Mouse (Mus musculus): ENCODE data around the gene Gtf3c1. TPM values are rescaled to one million over a fixed set of nuclear protein-coding genes. Genes with fewer than 3 reads are reported as not detected.

Gene Gtf3c1
- polyA plus RNA-seq, 1 experiment from 2014 or later, result 36.2 TPM

- no peak for DNase-seq (ENCODE audit: low spot score)
- Histone ChIP-seq H3K9me3 (no peaks in the 10 kb centered on the region), H3K4me3 (no peak overlapping the region), H3K27me3 (ENCODE audit: insufficient read depth, poor library complexity, severe bottlenecking) (no peaks in the 10 kb centered on the region), H3K4me1 (peaks cover 34% of the 10 kb centered on the region), H3K36me3 (no peaks in the 10 kb centered on the region), H3K27ac (no peak overlapping the region)
- WGBS, result 72% methylated on average over 3 of the region's 3 CpGs
Observed at GRCm38 (mm10) chr7:125630989-125631388, 76.6 kb downstream of the Gtf3c1 start.

- peaks cover 30% of the 10 kb centered on the region for H3K4me1 ChIP-seq
- H3K27ac ChIP-seq, result 0 out of 2 replicates have a peak overlapping the region, but pooled peaks have one; percentile 12
- WGBS, result 58% methylated on average over 4 of the region's 4 CpGs
- no peaks in the 10 kb centered on the region for H3K9me3 ChIP-seq
- DNase-seq (ENCODE audit: low spot score), result no peak
- no peaks in the 10 kb centered on the region for H3K27me3 ChIP-seq (ENCODE audit: insufficient read depth, poor library complexity, severe bottlenecking)
- H3K4me3 ChIP-seq, result no peak overlapping the region
- H3K36me3 ChIP-seq, result no peaks in the 10 kb centered on the region
Observed at GRCm38 (mm10) chr7:125630317-125630716, 77.3 kb downstream of the Gtf3c1 start.

- no peaks in the 10 kb centered on the region for H3K36me3 ChIP-seq
- WGBS, result 65% methylated on average over 7 of the region's 7 CpGs
- DNase-seq (ENCODE audit: low spot score), result no peak
Observed at GRCm38 (mm10) chr7:125625829-125626228, 81.8 kb downstream of the Gtf3c1 start.

GRCm38 (mm10) chr7:125625219-125625618 is 82.4 kb downstream of the Gtf3c1 start:
- WGBS, result 66% methylated on average over 4 of the region's 4 CpGs
- no peak for DNase-seq (ENCODE audit: low spot score)
- Histone ChIP-seq H3K27me3 (ENCODE audit: insufficient read depth, poor library complexity, severe bottlenecking) (no peaks in the 10 kb centered on the region), H3K36me3 (no peaks in the 10 kb centered on the region), H3K4me3 (no peak overlapping the region), H3K9me3 (no peaks in the 10 kb centered on the region), H3K4me1 (peaks cover 19% of the 10 kb centered on the region), H3K27ac (0 out of 2 replicates have a peak overlapping the region, but pooled peaks have one; percentile 50)

More at GRCm38 (mm10) chr7:125625829-125626228, 81.8 kb downstream of the Gtf3c1 start:
- H3K27me3 ChIP-seq (ENCODE audit: insufficient read depth, poor library complexity, severe bottlenecking), result no peaks in the 10 kb centered on the region
- no peak overlapping the region for H3K4me3 ChIP-seq
- no peaks in the 10 kb centered on the region for H3K9me3 ChIP-seq
- H3K27ac ChIP-seq, result no peak overlapping the region
- peaks cover 21% of the 10 kb centered on the region for H3K4me1 ChIP-seq

- DNase-seq (ENCODE audit: low spot score), result no peak
- Histone ChIP-seq H3K4me1 (peaks cover 17% of the 10 kb centered on the region), H3K36me3 (no peaks in the 10 kb centered on the region), H3K27me3 (ENCODE audit: insufficient read depth, poor library complexity, severe bottlenecking) (no peaks in the 10 kb centered on the region), H3K9me3 (no peaks in the 10 kb centered on the region), H3K27ac (no peak overlapping the region), H3K4me3 (no peak overlapping the region)
- WGBS, result 56% methylated on average over 7 of the region's 7 CpGs
Observed at GRCm38 (mm10) chr7:125622741-125623685, 84.6 kb downstream of the Gtf3c1 start.

GRCm38 (mm10) chr7:125620077-125620476 is 87.5 kb downstream of the Gtf3c1 start:
- Histone ChIP-seq H3K27ac (no peak overlapping the region), H3K4me1 (peaks cover 7% of the 10 kb centered on the region), H3K4me3 (no peak overlapping the region), H3K27me3 (ENCODE audit: insufficient read depth, poor library complexity, severe bottlenecking) (no peaks in the 10 kb centered on the region), H3K36me3 (no peaks in the 10 kb centered on the region), H3K9me3 (no peaks in the 10 kb centered on the region)
- WGBS, result 72% methylated on average over 4 of the region's 4 CpGs
- DNase-seq (ENCODE audit: low spot score), result no peak

- Histone ChIP-seq H3K4me1 (no peaks in the 10 kb centered on the region), H3K4me3 (no peak overlapping the region), H3K36me3 (no peaks in the 10 kb centered on the region), H3K27me3 (ENCODE audit: insufficient read depth, poor library complexity, severe bottlenecking) (no peaks in the 10 kb centered on the region), H3K27ac (no peak overlapping the region), H3K9me3 (no peaks in the 10 kb centered on the region)
- WGBS, result 78% methylated on average over 7 of the region's 7 CpGs
- DNase-seq (ENCODE audit: low spot score), result no peak
Observed at GRCm38 (mm10) chr7:125618016-125618415, 89.6 kb downstream of the Gtf3c1 start.

GRCm38 (mm10) chr7:125615453-125615852 is 92.1 kb downstream of the Gtf3c1 start:
- H3K36me3 ChIP-seq, result no peaks in the 10 kb centered on the region
- no peaks in the 10 kb centered on the region for H3K27me3 ChIP-seq (ENCODE audit: insufficient read depth, poor library complexity, severe bottlenecking)
- peak; percentile 63 for DNase-seq (ENCODE audit: low spot score)
- 88% methylated on average over 7 of the region's 7 CpGs for WGBS
- no peak overlapping the region for H3K4me3 ChIP-seq
- no peaks in the 10 kb centered on the region for H3K4me1 ChIP-seq
- no peak overlapping the region for H3K27ac ChIP-seq
- H3K9me3 ChIP-seq, result no peaks in the 10 kb centered on the region

GRCm38 (mm10) chr7:125613579-125613978 is 94.0 kb downstream of the Gtf3c1 start:
- no peak overlapping the region for H3K27ac ChIP-seq
- H3K9me3 ChIP-seq, result no peaks in the 10 kb centered on the region
- 79% methylated on average over 5 of the region's 5 CpGs for WGBS
- H3K4me1 ChIP-seq, result no peaks in the 10 kb centered on the region
- no peaks in the 10 kb centered on the region for H3K27me3 ChIP-seq (ENCODE audit: insufficient read depth, poor library complexity, severe bottlenecking)
- peak; percentile 71 for DNase-seq (ENCODE audit: low spot score)
- no peak overlapping the region for H3K4me3 ChIP-seq
- no peaks in the 10 kb centered on the region for H3K36me3 ChIP-seq

GRCm38 (mm10) chr7:125608183-125608688 is 99.3 kb downstream of the Gtf3c1 start:
- H3K27me3 ChIP-seq (ENCODE audit: insufficient read depth, poor library complexity, severe bottlenecking), result peaks cover 12% of the 10 kb centered on the region; the same call in 1 of the 2 replicates
- no peaks in the 10 kb centered on the region for H3K36me3 ChIP-seq
- H3K9me3 ChIP-seq, result no peaks in the 10 kb centered on the region
- DNase-seq (ENCODE audit: low spot score), result no peak
- H3K4me1 ChIP-seq, result peaks cover 18% of the 10 kb centered on the region
- H3K27ac ChIP-seq, result no peak overlapping the region
- WGBS, result 81% methylated on average over 4 of the region's 4 CpGs
- no peak overlapping the region for H3K4me3 ChIP-seq

- Histone ChIP-seq H3K27me3 (ENCODE audit: insufficient read depth, poor library complexity, severe bottlenecking) (peaks cover 13% of the 10 kb centered on the region; the same call in 1 of the 2 replicates), H3K27ac (no peak overlapping the region), H3K4me1 (peaks cover 20% of the 10 kb centered on the region), H3K9me3 (no peaks in the 10 kb centered on the region), H3K4me3 (no peak overlapping the region), H3K36me3 (no peaks in the 10 kb centered on the region)
- DNase-seq (ENCODE audit: low spot score), result no peak
- 53% methylated on average over 6 of the region's 6 CpGs for WGBS
Observed at GRCm38 (mm10) chr7:125607384-125608182, 100.0 kb downstream of the Gtf3c1 start.

GRCm38 (mm10) chr7:125606265-125607164 is 101.1 kb downstream of the Gtf3c1 start:
- Histone ChIP-seq H3K9me3 (no peaks in the 10 kb centered on the region), H3K4me1 (peaks cover 20% of the 10 kb centered on the region), H3K4me3 (no peak overlapping the region), H3K27ac (no peak overlapping the region), H3K36me3 (no peaks in the 10 kb centered on the region), H3K27me3 (ENCODE audit: insufficient read depth, poor library complexity, severe bottlenecking) (peaks cover 13% of the 10 kb centered on the region; the same call in 1 of the 2 replicates)
- WGBS, result 80% methylated on average over 2 of the region's 2 CpGs
- no peak for DNase-seq (ENCODE audit: low spot score)
